Mouse (Mus musculus) intestine, embryonic 16.5 days (tissue): ENCODE data around the gene 5330417C22Rik. TPM values are rescaled to one million over a fixed set of nuclear protein-coding genes. Genes with fewer than 3 reads are reported as not detected.
A peak's percentile ranks its signal among the peaks of the same experiment; 100 is the strongest.
"Not testable (repeated sequence)": the region's sequence is repeated elsewhere in the genome, so short reads cannot be mapped to it uniquely, and the experiment has no call there.

Experiments used
- ATAC-seq: fragments of 200-750 bp; cut with Nextera tagmentation; 2 replicates; pipeline ENCODE4 v1.8.0; 2017; ENCODE audit warnings: moderate TSS enrichment, moderate library complexity
- H3K27ac ChIP-seq: fragments of 300-500 bp; sonication (generic); 2 replicates; pipeline ENCODE4 v1.5.1; 2014; ENCODE audit warnings: mild to moderate bottlenecking, low read length
- H3K27me3 ChIP-seq: fragments of 300-500 bp; sonication (generic); replicated peaks from 2 replicates; pipeline ENCODE4 v1.6.1; 2014; ENCODE audit warnings: low read length, control low read depth, mixed read lengths; ENCODE audit not compliant: control insufficient read depth, insufficient read depth
- H3K36me3 ChIP-seq: fragments of 300-500 bp; sonication (generic); 2 replicates; pipeline ENCODE4 v1.6.1; 2014; ENCODE audit warnings: low read length, control low read depth; ENCODE audit not compliant: control insufficient read depth, insufficient read depth
- H3K4me1 ChIP-seq: fragments of 300-500 bp; sonication (generic); 2 replicates; pipeline ENCODE4 v1.6.1; 2014; ENCODE audit warnings: low read length, control low read depth, mixed read lengths; ENCODE audit not compliant: control insufficient read depth, insufficient read depth
- H3K4me2 ChIP-seq: fragments of 300-500 bp; sonication (generic); 2 replicates; pipeline ENCODE4 v1.6.1; 2014; ENCODE audit warnings: low read depth, low read length, control low read depth
- H3K4me3 ChIP-seq: fragments of 300-500 bp; sonication (generic); 2 replicates; pipeline ENCODE4 v1.5.1; 2014; ENCODE audit warnings: mild to moderate bottlenecking, low read length
- H3K9ac ChIP-seq: fragments of 300-500 bp; sonication (generic); 2 replicates; pipeline ENCODE4 v1.6.1; 2014; ENCODE audit warnings: low read depth, low read length
- H3K9me3 ChIP-seq: fragments of 300-500 bp; sonication (generic); 2 replicates; pipeline ENCODE4 v1.6.1; 2016; ENCODE audit warnings: low read length, control low read depth; ENCODE audit not compliant: control insufficient read depth
- WGBS: fragments of 180-500 bp; shearing (Covaris S2); extraction: QIAGEN DNeasy Blood & Tissue Kit; methylation state at CpG from one replicate; pipeline ENCODE4 v1.1.7; 2014; 5-methylcytosine and 5-hydroxymethylcytosine counted together
- polyA plus RNA-seq: library from polyadenylated mRNA; unstranded; fragments of >200 nt; fragmentation: Nextera tagmentation; extraction: Ambion mirVana; gene quantifications from 2 replicates; pipeline ENCODE4 v1.2.1, GENCODE M21; 2015

Gene 5330417C22Rik
- polyA plus RNA-seq = 15.5 and 18.0 TPM in 2 replicates

DNA sequence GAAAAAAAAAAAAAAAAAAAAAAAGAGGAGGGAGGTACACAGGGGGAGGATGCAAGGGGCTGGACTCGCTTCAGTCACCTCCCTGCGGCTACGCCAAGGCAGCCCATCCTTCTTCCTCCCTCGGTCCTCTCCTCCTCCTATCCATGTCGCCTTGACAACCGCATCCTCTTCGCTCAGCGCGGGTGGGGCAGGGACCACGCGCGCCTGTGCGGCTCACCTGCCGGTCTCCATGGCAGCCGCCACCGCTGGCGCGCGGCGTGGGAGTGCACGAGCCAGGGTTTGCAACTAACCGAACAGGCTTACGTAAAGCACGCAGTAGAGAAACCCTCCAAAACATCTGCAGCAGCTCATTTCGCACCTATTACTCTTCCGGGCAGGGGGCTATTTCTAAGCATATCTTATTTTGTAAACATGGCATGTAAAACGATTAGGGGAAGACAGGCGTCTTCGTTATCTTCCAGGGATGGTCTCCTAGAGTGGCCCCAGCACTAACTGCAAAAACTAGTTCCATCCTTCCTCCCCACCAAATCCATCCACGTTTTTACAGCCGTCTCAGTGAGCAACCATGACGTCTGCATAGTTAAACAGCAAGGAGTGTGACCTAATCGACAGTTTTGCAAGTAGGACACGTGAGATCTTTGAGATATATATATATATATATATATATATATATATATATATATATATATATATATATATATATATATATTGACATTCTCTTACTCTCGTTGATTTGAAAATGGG is at the start of gene 5330417C22Rik:
TSS of gene 5330417C22Rik (minus strand) at position 20 of the 744 bp plus-strand sequence.
- peak within 1 kb of the TSS; percentile 34 for H3K4me3 ChIP-seq
- 1% methylated on average over 35 of the region's 35 CpGs for WGBS
- ATAC-seq = peak; percentile 49
- no peak within 1 kb of the TSS for H3K9ac ChIP-seq
- no peaks in the 10 kb centered on the region for H3K36me3 ChIP-seq
- H3K9me3 ChIP-seq = no peaks in the 10 kb centered on the region
- H3K4me1 ChIP-seq = peaks cover 11% of the 10 kb centered on the region
- H3K27me3 ChIP-seq = peaks cover 13% of the 10 kb centered on the region
- no peak within 1 kb of the TSS for H3K27ac ChIP-seq
- H3K4me2 ChIP-seq = peak within 1 kb of the TSS; percentile 61

DNA sequence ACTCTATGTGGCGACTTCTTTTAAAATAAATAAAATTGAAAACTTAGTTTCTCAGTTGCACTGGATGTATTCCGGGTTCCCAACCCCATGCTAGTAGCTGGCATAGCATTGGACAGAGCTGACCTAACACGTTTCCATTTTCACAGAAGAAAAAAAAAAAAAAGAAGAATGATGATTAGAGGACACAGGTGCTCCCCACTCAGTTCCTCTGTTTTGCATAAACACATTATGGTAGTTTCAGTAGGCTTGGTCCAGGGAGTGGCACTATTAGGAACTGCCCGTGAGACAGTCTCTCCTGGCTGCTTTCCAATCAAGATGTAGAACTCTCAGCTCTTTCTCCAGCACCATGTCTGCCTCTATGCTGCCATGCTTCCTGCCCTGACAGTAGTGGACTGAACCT is 48.2 kb upstream of the 5330417C22Rik start:
- Histone ChIP-seq H3K4me2 (no peak overlapping the region), H3K36me3 (no peaks in the 10 kb centered on the region), H3K4me3 (no peak overlapping the region), H3K27me3 (no peaks in the 10 kb centered on the region), H3K27ac (no peak overlapping the region), H3K9me3 (no peaks in the 10 kb centered on the region), H3K4me1 (no peaks in the 10 kb centered on the region), H3K9ac (no peak overlapping the region)
- no peak for ATAC-seq
- 79% methylated on average over 4 of the region's 4 CpGs for WGBS

DNA sequence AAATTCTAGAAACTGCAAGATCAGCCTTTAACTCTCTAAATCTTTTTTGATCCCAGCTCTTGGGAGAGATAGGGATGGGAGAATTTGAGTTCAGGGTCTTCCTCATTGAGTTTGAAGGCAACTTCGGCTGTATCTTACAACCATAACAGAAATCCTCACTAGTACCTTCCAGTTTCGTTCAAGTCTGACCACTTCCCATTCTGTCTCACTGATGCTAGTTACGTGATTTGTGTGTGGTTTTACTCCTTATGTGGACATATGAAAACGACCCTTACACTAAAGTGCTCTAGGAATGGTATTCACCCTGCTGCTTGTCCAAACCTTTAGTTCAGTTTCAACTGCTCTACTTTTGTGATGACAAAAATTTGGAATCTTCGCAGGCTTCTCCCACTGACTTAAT is 37.7 kb upstream of the 5330417C22Rik start:
- no peaks in the 10 kb centered on the region for H3K27me3 ChIP-seq
- H3K27ac ChIP-seq = no peak overlapping the region
- H3K9ac ChIP-seq = no peak overlapping the region
- H3K4me2 ChIP-seq = no peak overlapping the region
- peaks cover 7% of the 10 kb centered on the region; the same call in 1 of the 2 replicates for H3K4me1 ChIP-seq
- no peaks in the 10 kb centered on the region for H3K36me3 ChIP-seq
- WGBS = 85% methylated on average over 5 of the region's 5 CpGs
- no peaks in the 10 kb centered on the region for H3K9me3 ChIP-seq
- no peak for ATAC-seq
- no peak overlapping the region for H3K4me3 ChIP-seq

DNA sequence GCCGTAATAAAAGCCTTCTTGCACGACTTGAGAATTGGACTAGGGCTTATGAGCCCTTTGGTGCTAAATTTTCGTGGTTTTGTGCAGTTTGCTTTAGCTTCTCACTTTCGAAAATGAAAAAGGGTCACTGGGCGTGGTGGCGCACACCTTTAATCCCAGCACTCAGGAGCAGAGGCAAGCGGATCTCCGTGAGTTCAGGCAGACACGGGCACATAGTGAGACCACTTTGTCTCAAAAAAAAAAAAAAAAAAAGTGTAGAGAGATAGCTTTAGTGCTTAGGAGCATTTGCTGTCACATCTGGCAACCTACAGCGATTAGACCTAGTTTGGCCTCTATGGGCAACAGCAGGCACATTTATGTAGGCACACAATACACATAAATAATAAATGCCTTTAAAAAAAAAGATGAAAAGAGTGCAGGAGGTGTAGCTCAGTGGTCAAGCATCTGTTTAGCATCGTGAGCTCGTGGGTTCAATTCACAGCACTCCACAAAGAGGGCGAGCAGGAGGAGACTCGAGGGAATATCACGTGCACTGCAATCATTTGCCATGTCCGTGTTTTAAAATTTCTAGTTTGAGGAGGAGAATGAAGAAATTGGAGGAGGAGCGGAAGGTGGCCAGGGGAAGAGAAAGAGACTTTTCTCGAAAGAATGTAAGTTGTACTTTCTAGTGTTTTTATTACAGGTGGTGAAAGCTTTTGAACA is 36.1 kb upstream of the 5330417C22Rik start:
- H3K9ac ChIP-seq = peak overlapping the region; percentile 79
- H3K27ac ChIP-seq = 0 out of 2 replicates have a peak overlapping the region, but pooled peaks have one; percentile 29
- 45% methylated on average over 18 of the region's 18 CpGs for WGBS
- peak overlapping the region; percentile 72 for H3K4me3 ChIP-seq
- H3K36me3 ChIP-seq = no peaks in the 10 kb centered on the region
- H3K4me2 ChIP-seq = peak overlapping the region; percentile 74
- H3K27me3 ChIP-seq = no peaks in the 10 kb centered on the region
- H3K4me1 ChIP-seq = peaks cover 7% of the 10 kb centered on the region; the same call in 1 of the 2 replicates
- H3K9me3 ChIP-seq = no peaks in the 10 kb centered on the region
- ATAC-seq = no peak

DNA sequence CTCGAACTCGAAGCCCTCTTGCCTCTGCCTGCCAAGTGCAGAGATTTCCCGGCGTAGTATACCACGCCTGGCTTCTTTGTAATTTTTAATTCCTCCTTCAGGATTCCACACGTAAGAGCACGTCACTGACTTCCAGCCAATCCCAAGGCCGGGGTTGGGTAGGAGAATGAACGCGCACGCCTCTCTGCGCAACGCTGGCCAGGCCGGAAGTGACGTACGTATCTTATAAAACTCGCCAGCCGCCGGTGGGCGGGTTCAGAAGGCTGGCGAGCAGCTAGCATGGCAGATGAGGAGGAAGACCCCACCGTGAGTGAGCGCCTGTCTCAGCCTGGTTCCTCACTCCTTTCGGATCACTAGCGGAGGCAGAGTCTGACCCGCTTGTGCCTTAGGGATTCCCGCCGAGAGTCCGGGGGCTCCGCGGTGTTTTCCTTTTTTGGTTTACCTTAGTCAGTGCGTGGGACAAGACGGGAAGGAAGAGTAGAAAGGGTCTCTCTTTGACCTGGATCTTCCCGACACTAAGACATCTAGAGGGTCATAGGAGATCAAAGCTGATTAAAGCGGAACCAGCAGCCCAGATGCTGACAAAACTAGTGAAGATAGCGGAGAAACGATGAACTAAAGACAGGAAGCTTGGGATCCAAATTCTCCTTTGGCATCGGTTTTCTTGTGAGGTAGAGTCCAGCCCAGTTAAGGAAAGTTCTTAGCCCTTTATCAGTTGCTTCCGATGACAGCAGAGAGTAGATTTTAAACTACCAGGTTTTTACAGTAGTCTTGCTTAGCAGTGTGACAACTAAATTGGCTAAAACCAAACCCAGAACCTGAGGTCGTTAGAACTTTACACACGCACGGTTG is 35.3 kb upstream of the 5330417C22Rik start, which contains the start of gene Taf13:
TSS of gene Taf13 (plus strand) at position 256 of the 852 bp plus-strand sequence.
- Histone ChIP-seq H3K9ac (peak within 1 kb of the TSS; percentile 79), H3K27ac (peak within 1 kb of the TSS; percentile 29; the same call in 1 of the 2 replicates), H3K36me3 (no peaks in the 10 kb centered on the region), H3K4me2 (peak within 1 kb of the TSS; percentile 74), H3K4me3 (peak within 1 kb of the TSS; percentile 72), H3K9me3 (no peaks in the 10 kb centered on the region), H3K27me3 (no peaks in the 10 kb centered on the region), H3K4me1 (peaks cover 7% of the 10 kb centered on the region; the same call in 1 of the 2 replicates)
- peak; percentile 98 for ATAC-seq
- under 1% methylated on average over 42 of the region's 42 CpGs for WGBS

DNA sequence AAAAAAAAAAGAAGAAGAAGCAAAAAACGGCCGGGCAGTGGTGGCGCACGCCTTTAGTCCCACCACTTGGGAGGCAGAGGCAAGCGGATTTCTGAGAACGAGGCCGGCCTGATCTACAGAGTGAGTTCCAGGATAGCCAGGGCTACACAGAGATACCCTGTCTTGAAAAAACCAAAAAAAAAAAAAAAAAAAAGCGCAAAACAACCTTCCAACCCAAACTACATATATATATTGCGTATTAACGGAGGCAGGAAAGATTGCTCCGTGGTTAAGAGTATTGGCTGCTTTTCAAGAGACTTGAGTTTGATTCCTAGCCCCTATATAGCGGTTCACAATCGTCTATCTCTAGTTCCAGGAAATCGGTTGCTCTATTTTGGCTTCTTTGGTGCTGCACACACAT is 34.5 kb upstream of the 5330417C22Rik start:
- 86% methylated on average over 14 of the region's 14 CpGs for WGBS
- Histone ChIP-seq H3K9ac (peak overlapping the region; percentile 31; the same call in 1 of the 2 replicates), H3K36me3 (no peaks in the 10 kb centered on the region), H3K4me3 (no peak overlapping the region; the same call in 1 of the 2 replicates), H3K4me2 (peak overlapping the region; percentile 66; the same call in 1 of the 2 replicates), H3K27me3 (no peaks in the 10 kb centered on the region), H3K9me3 (no peaks in the 10 kb centered on the region), H3K27ac (no peak overlapping the region), H3K4me1 (peaks cover 7% of the 10 kb centered on the region; the same call in 1 of the 2 replicates)
- ATAC-seq = no peak

DNA sequence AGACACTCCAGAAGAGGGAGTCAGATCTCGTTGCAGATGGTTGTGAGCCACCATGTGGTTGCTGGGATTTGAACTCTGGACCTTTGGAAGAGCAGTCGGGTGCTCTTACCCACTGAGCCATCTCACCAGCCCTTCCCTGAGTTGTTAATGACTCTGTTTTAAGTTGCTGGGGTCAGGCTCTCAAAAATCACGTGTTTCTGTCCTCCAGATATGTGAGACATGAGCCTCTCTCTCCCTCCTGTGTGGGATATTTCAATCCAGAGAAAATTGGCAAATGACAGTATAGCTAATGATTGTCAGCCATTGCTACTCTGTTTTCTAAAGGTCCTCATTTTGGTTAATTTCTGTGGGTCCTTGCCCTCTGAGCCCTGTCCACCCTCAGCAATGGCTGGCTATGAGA is 33.3 kb upstream of the 5330417C22Rik start:
- H3K9ac ChIP-seq, H3K36me3 ChIP-seq, H3K4me2 ChIP-seq, H3K9me3 ChIP-seq, H3K27me3 ChIP-seq, ATAC-seq, H3K4me3 ChIP-seq, H3K27ac ChIP-seq, H3K4me1 ChIP-seq: not testable (repeated sequence)
- WGBS = 61% methylated on average over 3 of the region's 3 CpGs

DNA sequence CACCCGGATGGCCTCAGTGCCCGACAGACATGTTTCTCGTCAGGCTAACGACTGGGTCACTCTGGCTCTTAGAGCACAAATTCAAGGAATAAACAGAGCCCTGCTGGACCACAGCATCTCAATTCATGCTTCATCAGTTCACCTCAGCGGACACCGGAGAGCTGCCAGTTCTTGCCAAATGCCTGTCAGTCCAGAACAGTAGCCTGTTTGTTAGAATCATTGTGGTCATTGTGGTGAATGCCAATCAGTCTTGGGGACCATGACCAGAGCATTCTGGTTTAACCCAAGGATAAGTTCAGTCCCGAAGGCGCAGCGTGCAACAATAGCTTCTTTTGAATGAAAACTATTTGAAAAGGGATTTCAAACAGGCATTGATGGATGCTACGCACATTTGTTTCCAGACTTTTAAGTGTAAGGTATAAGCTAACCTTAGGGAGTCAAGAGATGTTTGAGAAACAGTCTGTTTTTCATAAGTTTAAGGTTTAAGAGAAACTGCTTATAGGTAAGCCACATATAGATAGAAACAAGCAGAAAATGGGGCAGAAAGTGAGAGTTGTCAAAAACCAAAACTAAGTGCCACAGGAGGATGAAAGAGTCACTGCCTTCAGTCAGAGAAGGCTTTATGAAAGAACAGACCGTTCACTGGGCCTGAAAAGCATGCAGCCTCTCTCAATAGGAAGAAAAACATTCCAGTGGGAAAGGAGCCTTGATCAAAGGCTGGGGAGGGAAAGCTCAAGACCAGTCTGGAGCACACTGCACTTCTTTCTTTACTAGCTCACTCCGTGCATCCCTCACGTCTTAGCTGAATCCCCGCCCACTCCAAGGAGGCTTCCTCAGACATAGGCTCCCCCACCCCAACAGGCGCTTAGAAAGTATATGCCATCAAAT is 31.9 kb upstream of the 5330417C22Rik start:
- ATAC-seq = no peak
- Histone ChIP-seq H3K9me3 (no peaks in the 10 kb centered on the region), H3K27me3 (no peaks in the 10 kb centered on the region), H3K9ac (no peak overlapping the region), H3K4me1 (peaks cover 4% of the 10 kb centered on the region; the same call in 1 of the 2 replicates), H3K4me2 (no peak overlapping the region), H3K4me3 (no peak overlapping the region), H3K36me3 (no peaks in the 10 kb centered on the region), H3K27ac (no peak overlapping the region)
- WGBS = 53% methylated on average over 15 of the region's 15 CpGs
